9 mouse cellular contexts compared by ENCODE assay signal in the genomic region with DNA sequence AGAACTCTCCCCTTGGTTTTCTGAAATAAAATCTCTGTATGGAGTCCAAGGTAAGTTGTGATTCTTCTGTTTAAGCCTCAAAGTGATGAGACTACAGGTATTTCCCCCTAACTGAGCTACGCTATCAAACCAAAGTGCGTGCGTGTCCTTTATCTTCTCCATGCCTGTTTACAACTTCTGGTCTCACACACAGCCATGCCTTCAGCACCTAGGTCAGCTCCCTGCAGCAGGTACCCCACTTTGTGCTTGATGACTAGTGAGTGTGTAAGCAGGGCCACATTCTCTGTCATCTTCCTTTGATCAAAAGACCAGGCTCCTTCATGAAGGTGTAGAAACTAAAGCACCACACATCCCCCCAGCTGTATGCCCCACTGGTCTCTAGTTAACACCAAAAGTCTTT. TPM values are rescaled to one million over a fixed set of nuclear protein-coding genes. Genes with fewer than 3 reads are reported as not detected.
DNase-seq lines count a peak whose midpoint lies in the region; ATAC-seq lines count a peak whose summit lies in the region.
"Had no signal": no experiment of that assay in that cellular context is flagged by ENCODE, and none has a peak within 500 bp of the region (broad histone marks: within the 10 kb centered on the region; RNA-seq: fewer than 3 reads in every experiment).

No protein-coding gene starts in this region.

- H3K36me3 ChIP-seq in heart, embryonic 10.5 days: no peaks in the 10 kb centered on the region
- no peaks in the 10 kb centered on the region for H3K36me3 ChIP-seq in neural tube, embryonic 11.5 days (ENCODE audit: control insufficient read depth, insufficient read depth, low read length)
- no peaks in the 10 kb centered on the region for H3K36me3 ChIP-seq in embryonic facial prominence, embryonic 14.5 days (ENCODE audit: control insufficient read depth, insufficient read depth, low read length)
- H3K36me3 ChIP-seq in hindbrain, embryonic 12.5 days: no peaks in the 10 kb centered on the region

- intact Hi-C loops in heart, postnatal 10 days (cut with DNase I): no loop called here

- H3K4me3 ChIP-seq in heart, embryonic 10.5 days: no peak overlapping the region
- H3K4me3 ChIP-seq in neural tube, embryonic 11.5 days (ENCODE audit: low read depth, low read length): no peak overlapping the region
- H3K4me3 ChIP-seq in embryonic facial prominence, embryonic 14.5 days (ENCODE audit: low read depth, low read length): no peak overlapping the region
- H3K4me3 ChIP-seq in hindbrain, embryonic 12.5 days: no peak overlapping the region

- WGBS in heart, embryonic 10.5 days: 26% methylated on average over 3 of the region's 3 CpGs
- WGBS in neural tube, embryonic 11.5 days: 59% methylated on average over 3 of the region's 3 CpGs
- 38% methylated on average over 3 of the region's 3 CpGs for WGBS in embryonic facial prominence, embryonic 14.5 days
- WGBS in hindbrain, embryonic 12.5 days: 52% methylated on average over 3 of the region's 3 CpGs

- no peaks in the 10 kb centered on the region for H3K4me1 ChIP-seq in heart, embryonic 10.5 days
- H3K4me1 ChIP-seq in neural tube, embryonic 11.5 days (ENCODE audit: control insufficient read depth, insufficient read depth, low read length): no peaks in the 10 kb centered on the region
- no peaks in the 10 kb centered on the region for H3K4me1 ChIP-seq in embryonic facial prominence, embryonic 14.5 days (ENCODE audit: control insufficient read depth, insufficient read depth, low read length)
- H3K4me1 ChIP-seq in hindbrain, embryonic 12.5 days: no peaks in the 10 kb centered on the region

- H3K27me3 ChIP-seq in heart, embryonic 10.5 days (ENCODE audit: insufficient read depth, poor library complexity, severe bottlenecking): no peaks in the 10 kb centered on the region
- no peaks in the 10 kb centered on the region for H3K27me3 ChIP-seq in neural tube, embryonic 11.5 days (ENCODE audit: control insufficient read depth, insufficient read depth, low read length)
- no peaks in the 10 kb centered on the region for H3K27me3 ChIP-seq in embryonic facial prominence, embryonic 14.5 days (replicated peaks; ENCODE audit: control insufficient read depth, insufficient read depth, low read length)
- H3K27me3 ChIP-seq in hindbrain, embryonic 12.5 days: no peaks in the 10 kb centered on the region

- no peak for ATAC-seq in neural tube, embryonic 11.5 days (ENCODE audit: insufficient read depth, low FRiP score, low TSS enrichment)
- no peak for ATAC-seq in embryonic facial prominence, embryonic 14.5 days (ENCODE audit: low read depth)
- ATAC-seq in hindbrain, embryonic 12.5 days (ENCODE audit: low FRiP score): no peak

- no peak overlapping the region for H3K9ac ChIP-seq in neural tube, embryonic 11.5 days (ENCODE audit: low read length)
- H3K9ac ChIP-seq in embryonic facial prominence, embryonic 14.5 days (ENCODE audit: low read depth, low read length): no peak overlapping the region
- no peak overlapping the region for H3K9ac ChIP-seq in hindbrain, embryonic 12.5 days

- no peak overlapping the region for H3K27ac ChIP-seq in heart, embryonic 10.5 days
- no peak overlapping the region for H3K27ac ChIP-seq in neural tube, embryonic 11.5 days (ENCODE audit: low read depth, low read length)
- H3K27ac ChIP-seq in embryonic facial prominence, embryonic 14.5 days (replicated peaks; ENCODE audit: low read depth, low read length): no peak overlapping the region
- H3K27ac ChIP-seq in hindbrain, embryonic 12.5 days: no peak overlapping the region

- no peaks in the 10 kb centered on the region for H3K9me3 ChIP-seq in heart, embryonic 10.5 days
- H3K9me3 ChIP-seq in neural tube, embryonic 11.5 days (ENCODE audit: control insufficient read depth, low read length): no peaks in the 10 kb centered on the region
- no peaks in the 10 kb centered on the region for H3K9me3 ChIP-seq in embryonic facial prominence, embryonic 14.5 days (ENCODE audit: control insufficient read depth, low read length)
- no peaks in the 10 kb centered on the region for H3K9me3 ChIP-seq in hindbrain, embryonic 12.5 days (replicated peaks)

- DNase-seq in heart, postnatal 10 days: peak; percentile 29 to 45
- DNase-seq in heart, embryonic 10.5 days (ENCODE audit: low spot score): no peak
- peak; percentile 25 for DNase-seq in neural tube, embryonic 11.5 days (ENCODE audit: low spot score)
- no peak for DNase-seq in neural tube, embryonic 10.5 days (ENCODE audit: extremely low spot score, low spot score)
- DNase-seq in embryonic facial prominence, embryonic 14.5 days (ENCODE audit: low spot score): peak; percentile 70
- DNase-seq in thymus, postnatal 36 days: peak; percentile 14 to 22
- no peak for DNase-seq in layer of hippocampus, postnatal 36 days
- DNase-seq: gastrocnemius, postnatal 25 days had no signal

- no peak overlapping the region for H3K4me2 ChIP-seq in neural tube, embryonic 11.5 days (ENCODE audit: low read depth)
- H3K4me2 ChIP-seq in embryonic facial prominence, embryonic 14.5 days (ENCODE audit: low read depth, low read length): no peak overlapping the region
- no peak overlapping the region for H3K4me2 ChIP-seq in hindbrain, embryonic 12.5 days (replicated peaks)

RNA-seq across cellular contexts. Expression of a gene that starts 22.0 kb away (rescaled TPM):
- total RNA-seq in heart, postnatal 10 days (2021): 1 to 10 TPM; 3.4 to 4.1 TPM
- 8.1 and 10.5 TPM in 2 replicates for polyA plus RNA-seq in heart, embryonic 10.5 days (2016; fragmentation: Nextera tagmentation; extraction: Ambion mirVana)
- polyA plus RNA-seq in neural tube, embryonic 11.5 days (2014; fragmentation: Nextera tagmentation; extraction: Ambion mirVana): 13.1 and 14.2 TPM in 2 replicates
- polyA plus RNA-seq in embryonic facial prominence, embryonic 14.5 days (2014; fragmentation: Nextera tagmentation; extraction: Ambion mirVana): 11.4 and 12.0 TPM in 2 replicates
- polyA plus RNA-seq in hindbrain, embryonic 12.5 days (2016; fragmentation: Nextera tagmentation; extraction: Ambion mirVana): 10.9 and 11.1 TPM in 2 replicates
- total RNA-seq in layer of hippocampus, postnatal 36 days (2021): 10 to 100 TPM; 18.6 to 19.0 TPM

Comparison
In these comparisons a context has a peak if more than half of its experiments do, and no peak if none do; other contexts are left out.
1. DNase-seq: peak in heart, postnatal 10 days (2 of 2), neural tube, embryonic 11.5 days (single experiment), embryonic facial prominence, embryonic 14.5 days (single experiment) and thymus, postnatal 36 days (2 of 2); none in heart, embryonic 10.5 days (single experiment), neural tube, embryonic 10.5 days (single experiment) and layer of hippocampus, postnatal 36 days (0 of 2).